In genomic region chr2:156476111-156476747, GRCm38 (mm10) we compare ENCODE assay signal across 8 mouse cellular contexts. TPM values are rescaled to one million over a fixed set of nuclear protein-coding genes. Genes with fewer than 3 reads are reported as not detected.
DNase-seq lines count a peak whose midpoint lies in the region; ATAC-seq and TF ChIP-seq lines count a peak whose summit lies in the region.

No protein-coding gene starts in this region.

- H3K9me3 ChIP-seq in kidney, embryonic 14.5 days (ENCODE audit: control insufficient read depth, low read length): no peaks in the 10 kb centered on the region; the same call in 1 of the 2 replicates
- no peaks in the 10 kb centered on the region for H3K9me3 ChIP-seq in hindbrain, embryonic 12.5 days (replicated peaks)
- no peaks in the 10 kb centered on the region for H3K9me3 ChIP-seq in midbrain, embryonic 13.5 days

- no peak for TF ChIP-seq POLR2A in bone marrow macrophage, adult 2 months (IDR thresholded peaks at IDR 0.05; ENCODE audit: borderline replicate concordance, low read depth, low read length)

- H3K4me2 ChIP-seq in kidney, embryonic 14.5 days (replicated peaks; ENCODE audit: low read depth, low read length): peak overlapping the region; percentile 98
- peak overlapping the region; percentile 85 for H3K4me2 ChIP-seq in hindbrain, embryonic 12.5 days (replicated peaks)
- peak overlapping the region; percentile 96 for H3K4me2 ChIP-seq in midbrain, embryonic 13.5 days (replicated peaks)

- H3K36me3 ChIP-seq in kidney, embryonic 14.5 days (ENCODE audit: control insufficient read depth, insufficient read depth, low read length): no peaks in the 10 kb centered on the region
- H3K36me3 ChIP-seq in hindbrain, embryonic 12.5 days: no peaks in the 10 kb centered on the region
- H3K36me3 ChIP-seq in midbrain, embryonic 13.5 days: no peaks in the 10 kb centered on the region

- DNase-seq in kidney, adult 11 months: no peak
- DNase-seq in B cell, adult 2 months: no peak
- no peak for DNase-seq in frontal cortex, adult 2 months (ENCODE audit: extremely low spot score in 1 of 2, low spot score in 1 of 2)
- DNase-seq in layer of hippocampus, postnatal 10 days (ENCODE audit: low spot score in 2 of 2): no peak

- peak overlapping the region; percentile 81 for H3K9ac ChIP-seq in kidney, embryonic 14.5 days (ENCODE audit: low read depth, low read length)
- H3K9ac ChIP-seq in hindbrain, embryonic 12.5 days: peak overlapping the region; percentile 91
- peak overlapping the region; percentile 94 for H3K9ac ChIP-seq in midbrain, embryonic 13.5 days (replicated peaks)

- no peak overlapping the region for H3K27ac ChIP-seq in kidney, embryonic 14.5 days (ENCODE audit: low read depth, low read length)
- H3K27ac ChIP-seq in bone marrow macrophage, adult 2 months (ENCODE audit: insufficient read depth, low read depth, low read length): no peak overlapping the region
- peak overlapping the region; percentile 64; the same call in 1 of the 2 replicates for H3K27ac ChIP-seq in hindbrain, embryonic 12.5 days
- H3K27ac ChIP-seq in midbrain, embryonic 13.5 days: 0 out of 2 replicates have a peak overlapping the region, but pooled peaks have one; percentile 56

- 19% methylated on average over 8 of the region's 8 CpGs for WGBS in kidney, embryonic 14.5 days
- WGBS in hindbrain, embryonic 12.5 days: 29% methylated on average over 8 of the region's 8 CpGs
- WGBS in midbrain, embryonic 13.5 days: 19% methylated on average over 8 of the region's 8 CpGs

- H3K27me3 ChIP-seq in kidney, embryonic 14.5 days (ENCODE audit: control insufficient read depth, insufficient read depth, low read length): no peaks in the 10 kb centered on the region
- no peaks in the 10 kb centered on the region for H3K27me3 ChIP-seq in hindbrain, embryonic 12.5 days
- H3K27me3 ChIP-seq in midbrain, embryonic 13.5 days: 0 out of 2 replicates have a peak, but pooled peaks cover 2% of the 10 kb centered on the region

- no peak for TF ChIP-seq CTCF in bone marrow macrophage, adult 2 months (IDR thresholded peaks at IDR 0.05; ENCODE audit: low read depth, low read length)

- H3K4me3 ChIP-seq in kidney, embryonic 14.5 days (ENCODE audit: low read length): peak overlapping the region; percentile 57
- peak overlapping the region; percentile 65 for H3K4me3 ChIP-seq in bone marrow macrophage, adult 2 months (ENCODE audit: insufficient read depth, low read length)
- peak overlapping the region; percentile 59 for H3K4me3 ChIP-seq in hindbrain, embryonic 12.5 days
- peak overlapping the region; percentile 65 for H3K4me3 ChIP-seq in midbrain, embryonic 13.5 days (replicated peaks)

- H3K4me1 ChIP-seq in kidney, embryonic 14.5 days (ENCODE audit: control insufficient read depth, insufficient read depth, low read length): peaks cover 30% of the 10 kb centered on the region
- H3K4me1 ChIP-seq in bone marrow macrophage, adult 2 months (ENCODE audit: control insufficient read depth, insufficient read depth, low read length): no peaks in the 10 kb centered on the region
- H3K4me1 ChIP-seq in hindbrain, embryonic 12.5 days: peaks cover 38% of the 10 kb centered on the region
- H3K4me1 ChIP-seq in midbrain, embryonic 13.5 days (replicated peaks): peaks cover 43% of the 10 kb centered on the region

- no peak for ATAC-seq in kidney, embryonic 14.5 days (ENCODE audit: low FRiP score, low TSS enrichment)
- ATAC-seq in hindbrain, embryonic 12.5 days (ENCODE audit: low FRiP score): no peak
- no peak; the same call in 1 of the 2 replicates for ATAC-seq in midbrain, embryonic 13.5 days

RNA-seq across cellular contexts. Expression of gene Epb41l1, which starts 55.5 kb away (rescaled TPM):
- polyA plus RNA-seq in kidney, embryonic 14.5 days (2014; fragmentation: Nextera tagmentation; extraction: Ambion mirVana): 2.5 and 3.1 TPM in 2 replicates
- 42.8 and 50.6 TPM in 2 replicates for polyA plus RNA-seq in bone marrow macrophage, adult 2 months (2012; ENCODE audit: insufficient read depth, insufficient read length, missing spikeins)
- polyA plus RNA-seq in hindbrain, embryonic 12.5 days (2016; fragmentation: Nextera tagmentation; extraction: Ambion mirVana): 6.1 and 7.1 TPM in 2 replicates
- polyA plus RNA-seq in midbrain, embryonic 13.5 days (2015; fragmentation: Nextera tagmentation; extraction: Ambion mirVana): 10.4 and 11.9 TPM in 2 replicates
- 211 and 225 TPM in 2 replicates for polyA plus RNA-seq in frontal cortex, adult 2 months (2012; rRNA removed)
- total RNA-seq in layer of hippocampus, postnatal 10 days (2021): 100 to 1,000 TPM; 268 to 270 TPM

Comparison
In these comparisons a context has a peak if more than half of its experiments do, and no peak if none do; other contexts are left out.
1. H3K27ac ChIP-seq: peak in hindbrain, embryonic 12.5 days (single experiment) and midbrain, embryonic 13.5 days (single experiment); none in kidney, embryonic 14.5 days (single experiment) and bone marrow macrophage, adult 2 months (single experiment).
2. Peak in every context shown above with its lines, with median percentiles within 50 percentile points of each other: H3K4me2 ChIP-seq, H3K4me3 ChIP-seq and H3K9ac ChIP-seq.